Mouse (Mus musculus): ENCODE measurements around the gene Rpap2.

DNA sequence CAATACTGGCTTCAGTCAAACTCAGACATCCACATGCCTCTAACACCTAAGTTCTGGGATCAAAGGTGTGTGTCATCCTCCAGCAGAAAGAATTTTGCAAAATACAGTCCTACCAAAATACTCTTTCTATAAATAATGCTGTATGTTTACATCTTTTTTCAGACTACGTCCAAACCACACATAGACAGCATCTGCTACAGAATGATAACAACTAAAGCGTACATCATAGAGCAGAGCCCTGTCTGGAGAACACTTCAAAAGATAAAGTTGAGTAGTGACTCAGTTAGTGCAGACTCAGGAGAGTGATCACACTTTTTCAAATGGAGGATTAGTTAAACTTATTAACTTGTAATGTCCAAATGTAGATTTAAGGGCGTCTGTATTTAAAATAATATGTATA, 49.2 kb upstream of the Rpap2 start:
- TF ChIP-seq CTCF (IDR thresholded peaks at IDR 0.05) = no peak
- TF ChIP-seq EP300 (IDR thresholded peaks at IDR 0.05) = no peak
